Mouse (Mus musculus) limb, embryonic 13.5 days (tissue): ENCODE results near the gene Iqsec2. TPM values are rescaled to one million over a fixed set of nuclear protein-coding genes. Genes with fewer than 3 reads are reported as not detected.

ENCODE experiments used
- ATAC-seq: fragments of 200-750 bp; cut with Nextera tagmentation; 2 replicates; pipeline ENCODE4 v1.8.0; 2017; ENCODE audit warnings: low read depth, moderate number of reproducible peaks, moderate TSS enrichment; ENCODE audit not compliant: low FRiP score
- H3K27ac ChIP-seq: fragments of 300-500 bp; sonication (generic); 2 replicates; pipeline ENCODE4 v1.5.1; 2015; ENCODE audit warnings: inconsistent platforms, mild to moderate bottlenecking, moderate library complexity
- H3K27me3 ChIP-seq: fragments of 300-500 bp; sonication (generic); 2 replicates; pipeline ENCODE4 v1.6.1; 2015; ENCODE audit warnings: mild to moderate bottlenecking, inconsistent platforms
- H3K36me3 ChIP-seq: fragments of 300-500 bp; sonication (generic); 2 replicates; pipeline ENCODE4 v1.6.1; 2015; ENCODE audit warnings: inconsistent platforms, mild to moderate bottlenecking, moderate library complexity
- H3K4me1 ChIP-seq: fragments of 300-500 bp; sonication (generic); 2 replicates; pipeline ENCODE4 v1.6.1; 2015; ENCODE audit warnings: inconsistent platforms
- H3K4me2 ChIP-seq: fragments of 300-500 bp; sonication (generic); replicated peaks from 2 replicates; pipeline ENCODE4 v1.6.1; 2015; ENCODE audit warnings: inconsistent platforms, mild to moderate bottlenecking, moderate library complexity
- H3K4me3 ChIP-seq: fragments of 300-500 bp; sonication (generic); 2 replicates; pipeline ENCODE4 v1.5.1; 2015; ENCODE audit warnings: moderate library complexity, mild to moderate bottlenecking, inconsistent platforms
- H3K9ac ChIP-seq: fragments of 300-500 bp; sonication (generic); 2 replicates; pipeline ENCODE4 v1.6.1; 2015; ENCODE audit warnings: mild to moderate bottlenecking, inconsistent platforms
- H3K9me3 ChIP-seq: fragments of 300-500 bp; sonication (generic); 2 replicates; pipeline ENCODE4 v1.6.1; 2016; ENCODE audit warnings: inconsistent platforms
- WGBS: fragments of 180-500 bp; shearing (Covaris S2); methylation state at CpG from one replicate; pipeline ENCODE4 v1.1.7; 2015; 5-methylcytosine and 5-hydroxymethylcytosine counted together
- polyA plus RNA-seq: library from polyadenylated mRNA; unstranded; fragments of >200 nt; fragmentation: Nextera tagmentation; extraction: Ambion mirVana; gene quantifications from 2 replicates; pipeline ENCODE4 v1.2.1, GENCODE M21; 2015

Gene Iqsec2
- polyA plus RNA-seq, 1 experiment from 2014 or later, result 2.7 TPM

GRCm38 (mm10) chrX:152158294-152158693 is 14.2 kb downstream of the Iqsec2 start:
- Histone ChIP-seq H3K4me2 (no peak overlapping the region), H3K4me3 (no peak overlapping the region), H3K36me3 (no peaks in the 10 kb centered on the region), H3K9ac (no peak overlapping the region), H3K27me3 (peaks cover 43% of the 10 kb centered on the region), H3K27ac (no peak overlapping the region), H3K4me1 (no peaks in the 10 kb centered on the region), H3K9me3 (no peaks in the 10 kb centered on the region)
- WGBS, result 68% methylated on average over 3 of the region's 3 CpGs
- ATAC-seq, result peak; percentile 51; the same call in 1 of the 2 replicates

- ATAC-seq, result no peak
- no peak overlapping the region for H3K27ac ChIP-seq
- no peaks in the 10 kb centered on the region for H3K36me3 ChIP-seq
- H3K4me1 ChIP-seq, result no peaks in the 10 kb centered on the region
- no peak overlapping the region for H3K4me2 ChIP-seq
- no peak overlapping the region for H3K9ac ChIP-seq
- H3K9me3 ChIP-seq, result no peaks in the 10 kb centered on the region
- H3K27me3 ChIP-seq, result peaks cover 54% of the 10 kb centered on the region
- no peak overlapping the region for H3K4me3 ChIP-seq
- 87% methylated on average over 4 of the region's 4 CpGs for WGBS
Measured at GRCm38 (mm10) chrX:152161404-152161803, 17.3 kb downstream of the Iqsec2 start.

- no peak overlapping the region for H3K4me2 ChIP-seq
- peaks cover 61% of the 10 kb centered on the region for H3K27me3 ChIP-seq
- H3K4me1 ChIP-seq, result no peaks in the 10 kb centered on the region
- no peak overlapping the region for H3K9ac ChIP-seq
- H3K36me3 ChIP-seq, result no peaks in the 10 kb centered on the region
- H3K4me3 ChIP-seq, result no peak overlapping the region
- H3K27ac ChIP-seq, result no peak overlapping the region
- H3K9me3 ChIP-seq, result no peaks in the 10 kb centered on the region
- no peak for ATAC-seq
Measured at GRCm38 (mm10) chrX:152164061-152164460, 20.0 kb downstream of the Iqsec2 start.

GRCm38 (mm10) chrX:152166161-152166560 is 22.1 kb downstream of the Iqsec2 start:
- Histone ChIP-seq H3K27me3 (peaks cover 70% of the 10 kb centered on the region), H3K4me2 (no peak overlapping the region), H3K9ac (no peak overlapping the region), H3K36me3 (no peaks in the 10 kb centered on the region), H3K9me3 (no peaks in the 10 kb centered on the region), H3K4me3 (no peak overlapping the region), H3K4me1 (0 out of 2 replicates have a peak, but pooled peaks cover 2% of the 10 kb centered on the region), H3K27ac (no peak overlapping the region)
- ATAC-seq, result no peak
- 87% methylated on average over 6 of the region's 6 CpGs for WGBS

- 75% methylated on average over 1 of the region's 1 CpGs for WGBS
- ATAC-seq, result no peak
- peaks cover 77% of the 10 kb centered on the region for H3K27me3 ChIP-seq
- H3K27ac ChIP-seq, result no peak overlapping the region
- H3K4me2 ChIP-seq, result no peak overlapping the region
- H3K9me3 ChIP-seq, result no peaks in the 10 kb centered on the region
- H3K4me3 ChIP-seq, result no peak overlapping the region
- peaks cover 11% of the 10 kb centered on the region; the same call in 1 of the 2 replicates for H3K4me1 ChIP-seq
- no peaks in the 10 kb centered on the region for H3K36me3 ChIP-seq
- no peak overlapping the region for H3K9ac ChIP-seq
Measured at GRCm38 (mm10) chrX:152168521-152168920, 24.5 kb downstream of the Iqsec2 start.

- 0 out of 2 replicates have a peak, but pooled peaks have one; percentile 28 for ATAC-seq
- WGBS, result 61% methylated on average over 6 of the region's 6 CpGs
- Histone ChIP-seq H3K4me3 (no peak overlapping the region), H3K4me1 (peaks cover 11% of the 10 kb centered on the region; the same call in 1 of the 2 replicates), H3K9me3 (no peaks in the 10 kb centered on the region), H3K27me3 (peaks cover 68% of the 10 kb centered on the region), H3K27ac (no peak overlapping the region), H3K36me3 (no peaks in the 10 kb centered on the region), H3K4me2 (no peak overlapping the region), H3K9ac (no peak overlapping the region)
Measured at GRCm38 (mm10) chrX:152171041-152172026, 27.3 kb downstream of the Iqsec2 start.

GRCm38 (mm10) chrX:152172487-152172935 is 28.4 kb downstream of the Iqsec2 start:
- Histone ChIP-seq H3K9me3 (no peaks in the 10 kb centered on the region), H3K9ac (no peak overlapping the region), H3K27me3 (peaks cover 68% of the 10 kb centered on the region), H3K4me2 (no peak overlapping the region), H3K4me1 (peaks cover 11% of the 10 kb centered on the region; the same call in 1 of the 2 replicates), H3K4me3 (no peak overlapping the region), H3K36me3 (no peaks in the 10 kb centered on the region), H3K27ac (no peak overlapping the region)
- no peak for ATAC-seq
- WGBS, result 34% methylated on average over 3 of the region's 3 CpGs

- Histone ChIP-seq H3K4me2 (no peak overlapping the region), H3K27me3 (peaks cover 73% of the 10 kb centered on the region), H3K9ac (no peak overlapping the region), H3K27ac (no peak overlapping the region), H3K4me1 (peaks cover 11% of the 10 kb centered on the region; the same call in 1 of the 2 replicates), H3K36me3 (no peaks in the 10 kb centered on the region), H3K4me3 (no peak overlapping the region), H3K9me3 (no peaks in the 10 kb centered on the region)
- WGBS, result 27% methylated on average over 3 of the region's 3 CpGs
- peak; percentile 48 for ATAC-seq
Measured at GRCm38 (mm10) chrX:152175284-152175683, 31.2 kb downstream of the Iqsec2 start.

- Histone ChIP-seq H3K9ac (no peak overlapping the region), H3K36me3 (no peaks in the 10 kb centered on the region), H3K4me1 (no peaks in the 10 kb centered on the region), H3K27ac (no peak overlapping the region), H3K4me2 (no peak overlapping the region), H3K27me3 (peaks cover 58% of the 10 kb centered on the region), H3K4me3 (no peak overlapping the region), H3K9me3 (no peaks in the 10 kb centered on the region)
- ATAC-seq, result no peak
- WGBS, result 94% methylated on average over 2 of the region's 2 CpGs
Measured at GRCm38 (mm10) chrX:152177897-152178296, 33.8 kb downstream of the Iqsec2 start.

- Histone ChIP-seq H3K27ac (no peak overlapping the region), H3K4me3 (peak overlapping the region; percentile 36)
Measured at GRCm38 (mm10) chrX:152178843-152179545, 34.9 kb downstream of the Iqsec2 start.

GRCm38 (mm10) chrX:152179670-152180656 is 35.9 kb downstream of the Iqsec2 start:
- H3K27ac ChIP-seq, result no peak overlapping the region
- no peaks in the 10 kb centered on the region for H3K36me3 ChIP-seq
- no peak overlapping the region for H3K9ac ChIP-seq
- no peak for ATAC-seq
- H3K4me2 ChIP-seq, result peak overlapping the region; percentile 54
- H3K4me1 ChIP-seq, result no peaks in the 10 kb centered on the region
- no peaks in the 10 kb centered on the region for H3K9me3 ChIP-seq
- H3K4me3 ChIP-seq, result no peak overlapping the region
- H3K27me3 ChIP-seq, result peaks cover 53% of the 10 kb centered on the region
- 68% methylated on average over 7 of the region's 7 CpGs for WGBS

More at GRCm38 (mm10) chrX:152178843-152179545, 34.9 kb downstream of the Iqsec2 start:
- Histone ChIP-seq H3K4me1 (no peaks in the 10 kb centered on the region), H3K9ac (peak overlapping the region; percentile 35; the same call in 1 of the 2 replicates), H3K9me3 (no peaks in the 10 kb centered on the region), H3K4me2 (peak overlapping the region; percentile 54), H3K36me3 (no peaks in the 10 kb centered on the region), H3K27me3 (peaks cover 56% of the 10 kb centered on the region)
- peak; percentile 86 for ATAC-seq
- WGBS, result 50% methylated on average over 8 of the region's 8 CpGs
